Mouse (Mus musculus): Measurements from ENCODE around the gene 6030468B19Rik.

- no peak for TF ChIP-seq POLR2A (IDR thresholded peaks at IDR 0.05; ENCODE audit: insufficient read depth, low read depth, low read length)
- TF ChIP-seq CTCF (IDR thresholded peaks at IDR 0.05; ENCODE audit: insufficient read depth, low read depth, low read length) = no peak
Measured at GRCm38 (mm10) chr11:117801650-117802049, 4.2 kb downstream of the 6030468B19Rik start.

Measured in olfactory bulb, adult 2 months (tissue).